Mouse (Mus musculus): ENCODE measurements around the gene Pin4. TPM values are rescaled to one million over a fixed set of nuclear protein-coding genes. Genes with fewer than 3 reads are reported as not detected.

Gene Pin4
- polyA plus RNA-seq, 1 experiment from 2014 or later: 75.6 TPM

DNA sequence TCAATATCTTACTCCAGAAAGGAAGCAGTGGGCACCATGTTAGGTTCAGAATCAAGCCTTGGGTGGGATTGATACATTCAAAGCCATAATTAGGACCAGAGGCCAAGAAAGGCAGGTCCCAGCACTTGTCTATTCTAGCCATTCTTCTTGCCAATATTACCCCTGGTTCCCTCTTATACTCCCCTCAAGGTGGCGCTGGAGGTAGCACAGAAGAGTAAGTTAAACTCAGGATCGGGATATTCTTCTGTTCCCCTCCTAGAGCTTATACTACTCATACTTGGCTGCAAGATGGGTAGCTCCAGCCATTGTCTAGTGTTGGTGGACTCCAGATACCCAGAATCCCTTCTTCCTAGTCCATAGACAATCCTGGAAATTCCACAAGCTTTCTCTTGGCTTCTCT, 43.8 kb downstream of the Pin4 start:
- Histone ChIP-seq H3K4me3 (ENCODE audit: low read depth, low read length) (no peak overlapping the region), H3K9ac (ENCODE audit: low read length) (no peak overlapping the region), H3K36me3 (ENCODE audit: control insufficient read depth, insufficient read depth, low read length) (no peaks in the 10 kb centered on the region), H3K4me1 (replicated peaks; ENCODE audit: control insufficient read depth, insufficient read depth, low read length) (no peaks in the 10 kb centered on the region), H3K9me3 (ENCODE audit: control insufficient read depth, low read length) (no peaks in the 10 kb centered on the region), H3K27ac (ENCODE audit: low read depth) (no peak overlapping the region), H3K4me2 (ENCODE audit: low read length) (no peak overlapping the region), H3K27me3 (replicated peaks; ENCODE audit: control insufficient read depth, insufficient read depth, low read length) (no peaks in the 10 kb centered on the region)
- 34% methylated on average over 2 of the region's 2 CpGs for WGBS
- ATAC-seq (replicated peaks; ENCODE audit: low FRiP score, low TSS enrichment, low read depth): no peak
- DNase-seq (ENCODE audit: low spot score): no peak

DNA sequence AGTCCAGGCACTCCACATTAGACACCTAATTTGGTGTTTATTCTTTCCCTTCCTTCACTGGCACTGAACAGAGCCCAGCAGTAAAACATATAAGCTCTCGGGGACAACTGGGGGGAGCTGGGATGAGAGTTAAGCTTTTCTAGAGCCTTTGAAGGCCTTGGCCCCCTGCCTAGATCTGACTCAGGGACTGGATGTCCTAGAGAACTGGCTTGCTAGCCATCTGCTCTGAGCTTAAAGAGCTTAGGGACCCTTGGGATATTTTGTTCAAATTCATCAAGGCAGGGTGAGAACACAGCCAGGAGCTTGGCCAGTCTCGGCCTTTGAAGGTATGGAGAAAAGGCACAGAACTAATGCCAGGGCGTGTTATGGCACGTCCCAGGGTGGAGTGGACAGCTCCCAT, 44.3 kb downstream of the Pin4 start:
- H3K27ac ChIP-seq (ENCODE audit: low read depth): no peak overlapping the region
- no peaks in the 10 kb centered on the region for H3K4me1 ChIP-seq (replicated peaks; ENCODE audit: control insufficient read depth, insufficient read depth, low read length)
- no peaks in the 10 kb centered on the region for H3K9me3 ChIP-seq (ENCODE audit: control insufficient read depth, low read length)
- H3K9ac ChIP-seq (ENCODE audit: low read length): no peak overlapping the region
- H3K27me3 ChIP-seq (replicated peaks; ENCODE audit: control insufficient read depth, insufficient read depth, low read length): no peaks in the 10 kb centered on the region
- no peak overlapping the region for H3K4me3 ChIP-seq (ENCODE audit: low read depth, low read length)
- H3K4me2 ChIP-seq (ENCODE audit: low read length): no peak overlapping the region
- ATAC-seq (replicated peaks; ENCODE audit: low FRiP score, low TSS enrichment, low read depth) (no peak), DNase-seq (ENCODE audit: low spot score) (no peak)
- 86% methylated on average over 4 of the region's 4 CpGs for WGBS
- no peaks in the 10 kb centered on the region for H3K36me3 ChIP-seq (ENCODE audit: control insufficient read depth, insufficient read depth, low read length)

DNA sequence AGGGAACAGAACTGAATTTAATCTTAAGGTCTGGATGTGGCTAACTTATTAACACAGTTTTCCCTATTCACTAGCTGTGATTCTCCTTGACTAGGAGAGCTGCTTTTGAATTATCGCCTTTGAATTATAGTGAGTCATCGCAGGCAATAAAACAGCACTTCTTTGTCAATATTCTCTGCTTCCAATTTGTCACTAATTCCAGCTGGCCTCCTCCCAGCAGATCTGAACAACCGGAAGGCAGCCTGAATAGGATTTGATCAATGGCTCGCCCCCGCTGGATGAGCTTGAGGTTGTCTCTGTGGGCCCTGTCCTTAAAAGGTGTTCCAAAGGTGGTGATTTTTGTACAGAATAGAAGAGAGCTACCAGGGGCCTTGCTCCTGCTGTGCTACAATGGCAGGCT, 47.3 kb downstream of the Pin4 start:
- Histone ChIP-seq H3K4me3 (ENCODE audit: low read depth, low read length) (no peak overlapping the region), H3K9me3 (ENCODE audit: control insufficient read depth, low read length) (no peaks in the 10 kb centered on the region), H3K4me1 (replicated peaks; ENCODE audit: control insufficient read depth, insufficient read depth, low read length) (no peaks in the 10 kb centered on the region), H3K9ac (ENCODE audit: low read length) (no peak overlapping the region), H3K36me3 (ENCODE audit: control insufficient read depth, insufficient read depth, low read length) (no peaks in the 10 kb centered on the region), H3K27ac (ENCODE audit: low read depth) (no peak overlapping the region), H3K4me2 (ENCODE audit: low read length) (no peak overlapping the region), H3K27me3 (replicated peaks; ENCODE audit: control insufficient read depth, insufficient read depth, low read length) (no peaks in the 10 kb centered on the region)
- ATAC-seq (replicated peaks; ENCODE audit: low FRiP score, low TSS enrichment, low read depth) (no peak), DNase-seq (ENCODE audit: low spot score) (no peak)
- WGBS: 53% methylated on average over 5 of the region's 5 CpGs

DNA sequence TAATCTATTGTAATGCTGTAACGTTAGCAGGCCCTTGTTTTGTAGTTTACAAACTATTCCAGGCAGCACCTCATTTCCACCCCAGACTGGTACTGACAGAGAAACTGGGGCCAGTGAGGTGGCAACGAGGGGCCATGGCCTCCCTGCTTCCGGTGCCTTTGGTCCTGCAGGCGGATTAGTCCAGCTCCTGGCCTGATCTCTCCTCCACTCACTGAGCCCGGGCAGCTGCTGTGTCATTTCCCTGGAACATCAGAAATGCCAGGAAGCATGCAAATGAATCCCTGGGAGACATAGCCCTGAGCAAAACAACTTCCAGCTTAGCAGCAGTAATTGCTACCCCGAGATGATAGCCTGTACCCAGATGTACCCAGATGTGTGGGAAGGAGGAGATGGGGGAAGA, 47.7 kb downstream of the Pin4 start:
- no peak overlapping the region for H3K4me2 ChIP-seq (ENCODE audit: low read length)
- no peak overlapping the region for H3K9ac ChIP-seq (ENCODE audit: low read length)
- H3K4me3 ChIP-seq (ENCODE audit: low read depth, low read length): no peak overlapping the region
- DNase-seq (ENCODE audit: low spot score) (no peak), ATAC-seq (replicated peaks; ENCODE audit: low FRiP score, low TSS enrichment, low read depth) (no peak)
- no peaks in the 10 kb centered on the region for H3K9me3 ChIP-seq (ENCODE audit: control insufficient read depth, low read length)
- no peaks in the 10 kb centered on the region for H3K36me3 ChIP-seq (ENCODE audit: control insufficient read depth, insufficient read depth, low read length)
- H3K27ac ChIP-seq (ENCODE audit: low read depth): no peak overlapping the region
- H3K4me1 ChIP-seq (replicated peaks; ENCODE audit: control insufficient read depth, insufficient read depth, low read length): no peaks in the 10 kb centered on the region
- 44% methylated on average over 6 of the region's 6 CpGs for WGBS
- no peaks in the 10 kb centered on the region for H3K27me3 ChIP-seq (replicated peaks; ENCODE audit: control insufficient read depth, insufficient read depth, low read length)

DNA sequence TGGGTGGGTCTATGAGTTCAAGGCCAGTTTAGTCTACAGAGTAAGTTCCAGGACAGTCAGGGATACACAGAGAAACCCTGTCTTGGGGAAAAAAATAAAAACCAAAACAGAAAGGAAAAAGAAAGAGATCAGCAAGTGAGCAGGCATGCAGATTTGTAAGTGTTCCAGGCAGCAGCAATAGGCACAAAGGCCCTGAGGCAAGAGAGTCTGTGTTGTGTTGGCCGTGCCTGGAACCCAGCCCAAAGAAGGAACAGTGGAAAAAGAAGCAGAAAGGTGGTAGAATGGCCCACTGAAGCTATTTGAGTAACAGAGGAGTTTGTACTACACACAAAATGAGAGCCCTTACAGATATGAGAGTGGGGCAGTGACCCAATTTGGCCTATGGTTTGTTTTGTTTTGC, 50.5 kb downstream of the Pin4 start:
- no peak for DNase-seq (ENCODE audit: low spot score)
- 50% methylated on average over 1 of the region's 1 CpGs for WGBS

DNA sequence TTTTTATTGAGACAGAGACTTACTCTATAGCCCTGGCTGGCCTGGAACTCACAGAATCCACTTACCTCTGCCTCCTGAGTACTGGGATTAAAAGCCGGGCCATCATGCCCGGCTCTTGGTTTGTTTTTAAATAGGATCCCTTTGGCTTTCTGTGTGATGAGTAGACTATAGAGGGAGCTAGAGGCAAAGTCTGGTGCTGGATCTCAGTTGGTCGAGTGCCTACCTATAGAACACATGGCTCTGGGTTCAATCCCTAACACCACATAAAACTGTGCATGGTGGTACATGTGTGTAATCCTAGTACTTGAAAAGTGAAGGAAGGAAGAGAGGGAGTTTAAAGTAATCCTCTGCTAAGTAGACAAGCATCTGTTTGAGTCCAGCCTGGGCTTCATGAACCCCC, 50.9 kb downstream of the Pin4 start:
- H3K4me2 ChIP-seq (ENCODE audit: low read length): no peak overlapping the region
- no peaks in the 10 kb centered on the region for H3K4me1 ChIP-seq (replicated peaks; ENCODE audit: control insufficient read depth, insufficient read depth, low read length)
- H3K36me3 ChIP-seq (ENCODE audit: control insufficient read depth, insufficient read depth, low read length): no peaks in the 10 kb centered on the region
- H3K27me3 ChIP-seq (replicated peaks; ENCODE audit: control insufficient read depth, insufficient read depth, low read length): no peaks in the 10 kb centered on the region
- WGBS: 50% methylated on average over 3 of the region's 3 CpGs
- no peak for ATAC-seq (replicated peaks; ENCODE audit: low FRiP score, low TSS enrichment, low read depth)
- no peak overlapping the region for H3K4me3 ChIP-seq (ENCODE audit: low read depth, low read length)
- no peaks in the 10 kb centered on the region for H3K9me3 ChIP-seq (ENCODE audit: control insufficient read depth, low read length)
- no peak overlapping the region for H3K27ac ChIP-seq (ENCODE audit: low read depth)
- DNase-seq (ENCODE audit: low spot score): no peak
- no peak overlapping the region for H3K9ac ChIP-seq (ENCODE audit: low read length)

More for the DNA sequence above, 50.5 kb downstream of the Pin4 start:
- no peak overlapping the region for H3K27ac ChIP-seq (ENCODE audit: low read depth)
- no peak overlapping the region for H3K4me3 ChIP-seq (ENCODE audit: low read depth, low read length)
- no peaks in the 10 kb centered on the region for H3K4me1 ChIP-seq (replicated peaks; ENCODE audit: control insufficient read depth, insufficient read depth, low read length)
- H3K9ac ChIP-seq (ENCODE audit: low read length): no peak overlapping the region
- H3K9me3 ChIP-seq (ENCODE audit: control insufficient read depth, low read length): no peaks in the 10 kb centered on the region
- no peak for ATAC-seq (replicated peaks; ENCODE audit: low FRiP score, low TSS enrichment, low read depth)
- no peaks in the 10 kb centered on the region for H3K27me3 ChIP-seq (replicated peaks; ENCODE audit: control insufficient read depth, insufficient read depth, low read length)
- H3K36me3 ChIP-seq (ENCODE audit: control insufficient read depth, insufficient read depth, low read length): no peaks in the 10 kb centered on the region
- no peak overlapping the region for H3K4me2 ChIP-seq (ENCODE audit: low read length)

DNA sequence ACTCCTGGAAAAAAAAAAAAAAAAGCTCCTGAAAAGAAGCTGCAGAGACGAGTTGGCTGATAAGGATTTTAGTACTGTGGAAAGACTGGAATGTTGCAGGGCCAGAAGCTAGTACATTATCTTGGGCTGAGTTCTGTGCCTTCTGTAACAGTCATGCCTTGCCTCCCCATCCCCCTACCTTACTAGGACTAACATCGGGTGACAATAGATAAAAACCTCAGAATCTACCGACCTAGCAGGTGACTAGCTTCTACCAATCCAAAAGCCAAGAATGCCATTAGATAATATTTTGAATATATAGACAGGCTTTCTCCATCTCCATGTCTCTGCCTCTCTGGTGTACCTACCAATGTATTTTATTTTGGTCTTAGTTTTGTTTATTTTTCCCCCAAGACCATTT, 51.7 kb downstream of the Pin4 start:
- Histone ChIP-seq H3K27me3 (replicated peaks; ENCODE audit: control insufficient read depth, insufficient read depth, low read length) (no peaks in the 10 kb centered on the region), H3K9ac (ENCODE audit: low read length) (no peak overlapping the region), H3K4me2 (ENCODE audit: low read length) (no peak overlapping the region), H3K4me3 (ENCODE audit: low read depth, low read length) (no peak overlapping the region), H3K36me3 (ENCODE audit: control insufficient read depth, insufficient read depth, low read length) (no peaks in the 10 kb centered on the region), H3K9me3 (ENCODE audit: control insufficient read depth, low read length) (no peaks in the 10 kb centered on the region), H3K4me1 (replicated peaks; ENCODE audit: control insufficient read depth, insufficient read depth, low read length) (no peaks in the 10 kb centered on the region), H3K27ac (ENCODE audit: low read depth) (no peak overlapping the region)
- WGBS: 43% methylated on average over 3 of the region's 3 CpGs
- ATAC-seq (replicated peaks; ENCODE audit: low FRiP score, low TSS enrichment, low read depth) (no peak), DNase-seq (ENCODE audit: low spot score) (no peak)

DNA sequence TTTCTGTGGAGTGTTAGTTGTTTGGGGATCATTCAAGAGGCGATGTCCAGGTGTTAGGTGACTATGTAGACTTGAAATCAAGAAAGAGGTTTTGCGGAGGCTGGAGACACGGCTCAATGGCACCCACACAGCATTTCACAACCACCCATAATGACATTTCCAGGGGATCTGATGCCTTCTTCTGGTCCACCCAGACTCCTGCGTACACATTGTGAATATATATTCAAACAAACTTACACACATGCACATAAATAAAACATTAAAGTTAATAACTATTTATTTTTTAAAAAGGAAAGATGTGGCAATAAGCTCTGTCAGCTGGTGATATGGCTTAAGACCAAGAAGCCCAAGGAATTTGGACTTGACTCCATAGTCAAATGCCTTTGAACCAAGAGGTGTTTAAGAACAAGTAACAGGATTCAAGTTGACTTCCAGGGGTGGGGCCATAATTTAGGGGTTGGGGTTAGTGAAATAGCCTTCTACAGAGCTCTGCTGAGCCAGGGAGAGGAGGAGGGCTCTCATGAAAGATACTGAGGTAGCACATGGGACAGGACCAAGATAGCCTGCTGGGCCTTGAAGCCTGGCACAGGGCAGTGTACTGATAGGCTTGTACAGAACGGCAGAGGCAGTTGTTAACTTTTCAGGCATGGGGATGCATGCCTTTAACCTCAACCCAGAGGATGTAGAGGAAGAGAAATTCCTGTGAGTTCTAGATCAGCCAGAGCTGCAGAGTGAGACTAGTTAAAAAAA, 56.5 kb downstream of the Pin4 start:
- no peaks in the 10 kb centered on the region for H3K4me1 ChIP-seq (replicated peaks; ENCODE audit: control insufficient read depth, insufficient read depth, low read length)
- H3K27ac ChIP-seq (ENCODE audit: low read depth): no peak overlapping the region
- H3K4me3 ChIP-seq (ENCODE audit: low read depth, low read length): no peak overlapping the region
- no peak overlapping the region for H3K9ac ChIP-seq (ENCODE audit: low read length)
- no peaks in the 10 kb centered on the region for H3K27me3 ChIP-seq (replicated peaks; ENCODE audit: control insufficient read depth, insufficient read depth, low read length)
- H3K4me2 ChIP-seq (ENCODE audit: low read length): no peak overlapping the region
- H3K36me3 ChIP-seq (ENCODE audit: control insufficient read depth, insufficient read depth, low read length): no peaks in the 10 kb centered on the region
- no peak for DNase-seq (ENCODE audit: low spot score)
- no peak for ATAC-seq (replicated peaks; ENCODE audit: low FRiP score, low TSS enrichment, low read depth)
- no peaks in the 10 kb centered on the region for H3K9me3 ChIP-seq (ENCODE audit: control insufficient read depth, low read length)
- 86% methylated on average over 5 of the region's 5 CpGs for WGBS

Data from intestine, embryonic 14.5 days (tissue).